Mouse (Mus musculus): ENCODE measurements at regions not wholly inside any gene's neighbourhood (a gene's known extent, or its start where the extent isn't known, plus 50 kb on each side); places are given as distances from the start of the nearest gene placed in this dataset.
A peak's percentile ranks its signal among the peaks of the same experiment; 100 is the strongest.

DNA sequence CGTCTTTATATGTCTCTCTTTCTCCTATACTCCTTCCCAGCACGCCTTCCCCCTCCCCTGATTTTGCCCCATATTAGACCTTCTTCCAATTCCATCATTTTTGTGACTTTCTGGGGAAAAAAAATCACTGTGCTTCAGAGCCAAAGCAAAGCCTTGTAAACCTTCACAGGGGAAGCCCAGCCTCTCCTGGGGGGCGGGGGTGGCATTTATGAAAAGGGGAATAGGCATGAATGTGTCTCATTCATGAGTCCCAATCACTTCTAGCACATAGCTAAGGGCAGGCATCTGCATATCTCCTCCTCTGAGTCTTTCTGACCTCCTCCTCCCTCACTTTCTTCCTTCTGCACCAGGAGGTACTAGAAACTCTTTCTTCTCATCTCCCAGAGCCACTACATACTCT lies 149.8 kb downstream of the Adamts15 start:
- DNase-seq (ENCODE audit: low spot score in 2 of 2) = no peak

DNA sequence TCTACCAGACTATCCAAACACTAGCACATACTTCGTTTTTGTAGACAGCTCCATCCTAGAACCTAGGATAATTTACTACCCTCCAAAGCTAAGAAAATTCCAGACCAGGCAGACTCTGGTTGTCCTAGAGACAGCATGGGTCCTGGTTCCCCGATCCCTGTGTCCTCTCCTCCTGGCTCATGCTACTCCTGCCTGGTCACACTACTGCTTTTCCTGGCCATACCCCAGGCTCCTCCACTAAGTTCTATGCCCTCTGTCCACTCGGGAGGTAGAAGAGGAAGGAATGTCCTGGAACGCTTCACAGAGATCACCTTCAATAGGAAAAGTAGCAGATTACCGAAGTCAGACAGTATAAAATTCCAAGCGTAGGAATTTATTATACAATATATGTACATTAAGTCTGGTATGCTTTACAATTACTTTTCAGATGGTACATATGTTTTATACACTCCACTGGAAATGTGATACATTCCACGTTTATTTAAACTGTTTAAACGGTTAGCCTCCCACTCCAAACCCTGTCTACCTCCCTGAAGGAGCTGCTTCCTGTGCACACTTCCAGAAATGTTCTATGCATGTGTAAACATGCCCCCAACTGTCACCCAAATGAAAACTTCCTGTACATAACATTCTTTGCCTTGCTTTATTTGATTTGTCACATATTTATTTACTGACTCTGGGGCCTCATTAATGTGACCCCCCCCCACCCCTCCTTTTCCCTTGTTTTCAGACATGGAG lies 151.6 kb downstream of the Adamts15 start:
- DNase-seq (ENCODE audit: low spot score in 2 of 2) = no peak

DNA sequence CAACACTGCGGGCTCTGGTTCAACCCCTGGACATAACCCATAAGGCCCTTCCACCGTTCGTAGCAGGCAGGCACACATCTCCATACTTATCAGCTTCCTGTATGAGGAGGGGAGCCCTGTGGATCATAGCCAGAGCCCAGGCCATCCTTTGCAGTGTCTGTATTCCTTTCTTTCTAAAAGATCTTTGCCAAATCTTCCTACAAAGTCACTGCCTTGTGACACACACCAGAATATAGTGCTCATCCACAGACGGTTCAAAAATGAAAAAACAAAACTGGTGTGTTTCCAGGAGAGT lies 152.9 kb downstream of the Adamts15 start:
- DNase-seq (ENCODE audit: low spot score in 2 of 2) = no peak

DNA sequence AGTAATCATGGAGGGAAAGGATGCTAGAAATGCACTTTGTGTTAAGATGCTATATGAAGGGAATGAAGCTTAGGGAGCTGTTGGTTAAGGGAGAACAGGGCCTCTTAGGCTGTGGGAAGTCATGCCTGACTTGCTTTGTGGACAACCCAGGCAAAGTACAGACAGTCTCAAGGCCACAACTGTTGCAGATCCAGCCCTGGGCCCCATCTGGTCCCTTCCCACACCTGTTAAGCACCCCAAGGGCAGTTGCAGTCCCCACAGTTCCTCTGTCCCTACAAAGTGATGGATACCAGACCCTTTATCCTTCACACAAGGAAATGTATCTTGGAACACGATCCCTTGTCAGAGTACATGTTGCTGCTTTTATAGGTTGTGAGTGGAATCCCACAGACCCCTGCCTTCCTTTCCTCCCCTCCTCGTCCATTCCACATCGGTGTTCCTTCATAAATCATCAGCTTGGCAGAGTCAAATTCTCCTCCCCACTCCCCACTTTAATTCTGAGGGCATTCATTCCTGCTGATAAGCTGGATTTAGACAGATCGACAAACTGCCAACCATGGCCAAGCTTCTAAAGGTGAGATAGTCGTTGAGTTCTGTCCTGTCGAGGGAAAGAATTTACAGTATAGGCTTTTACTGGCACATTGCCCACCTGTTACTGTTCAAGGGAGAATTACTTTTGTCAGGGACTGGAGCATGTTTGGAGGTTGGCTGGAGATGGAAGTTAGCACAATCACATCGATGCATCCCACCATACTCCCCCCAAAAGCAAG lies 153.4 kb downstream of the Adamts15 start:
- no peak for DNase-seq (ENCODE audit: low spot score in 2 of 2)

DNA sequence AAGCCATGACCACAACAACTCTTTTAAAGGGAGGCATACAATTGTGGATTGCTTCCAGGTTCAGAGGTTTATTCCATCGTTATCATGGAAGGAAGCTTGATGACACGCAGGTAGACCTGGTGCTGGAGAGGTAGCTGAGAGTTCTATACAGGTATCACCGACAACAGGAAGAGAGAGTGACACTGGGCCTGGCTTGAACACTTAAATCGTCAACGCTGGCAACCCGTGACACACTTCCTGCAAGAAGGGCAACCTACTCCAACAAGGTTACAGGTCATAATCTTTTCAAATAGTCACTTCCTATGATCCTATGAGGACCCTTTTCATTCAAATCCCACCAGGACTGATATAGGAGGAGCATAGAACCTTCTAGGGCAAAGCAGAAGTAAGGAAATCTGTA lies 155.6 kb downstream of the Adamts15 start:
- no peak for DNase-seq (ENCODE audit: low spot score in 2 of 2)

DNA sequence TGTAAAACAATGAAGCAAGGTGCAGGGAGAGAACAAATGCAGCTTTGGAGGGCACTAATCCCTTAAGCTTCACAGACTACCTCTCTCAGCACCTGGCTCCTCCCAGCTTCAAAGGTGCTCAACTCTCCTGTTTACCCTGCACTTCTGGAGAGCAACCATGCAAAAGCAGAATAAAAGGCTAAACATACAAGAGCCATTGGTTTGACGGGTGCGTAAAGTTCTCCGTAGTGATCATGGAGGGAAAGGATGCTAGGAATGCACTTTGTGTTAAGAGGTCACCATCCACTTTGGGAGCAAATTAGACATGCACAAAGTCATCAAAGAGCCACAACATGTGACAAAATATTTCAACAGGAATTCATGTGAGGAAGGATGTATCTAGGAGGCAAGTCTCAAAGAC lies 156.1 kb downstream of the Adamts15 start:
- no peak for DNase-seq (ENCODE audit: low spot score in 2 of 2)

DNA sequence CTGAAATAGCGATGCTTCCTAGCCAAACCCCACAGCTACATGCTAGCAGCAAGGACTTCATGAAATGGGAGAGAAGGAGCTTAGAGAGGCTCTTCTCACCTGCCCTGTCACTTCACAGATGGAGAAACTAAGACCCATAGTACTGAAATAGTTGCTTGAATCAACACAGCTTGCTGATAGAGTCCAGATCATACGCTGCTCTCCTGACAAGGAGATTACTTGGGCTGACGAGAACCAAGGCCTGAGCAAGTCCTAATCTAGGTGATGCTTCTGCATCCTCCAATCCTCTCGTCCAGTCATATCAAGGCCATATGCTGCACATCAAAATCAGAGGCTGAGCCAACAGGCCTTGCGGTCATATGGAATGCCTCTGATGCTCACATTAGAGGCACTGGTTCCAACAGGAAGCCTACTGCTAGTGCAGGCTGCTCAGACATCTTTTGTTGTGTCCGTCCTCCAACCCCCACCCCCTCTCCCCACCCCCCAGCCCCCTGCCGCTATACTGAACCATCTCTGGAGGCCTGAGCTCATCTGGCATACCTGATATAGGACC lies 157.2 kb downstream of the Adamts15 start:
- no peak for DNase-seq (ENCODE audit: low spot score in 2 of 2)

DNA sequence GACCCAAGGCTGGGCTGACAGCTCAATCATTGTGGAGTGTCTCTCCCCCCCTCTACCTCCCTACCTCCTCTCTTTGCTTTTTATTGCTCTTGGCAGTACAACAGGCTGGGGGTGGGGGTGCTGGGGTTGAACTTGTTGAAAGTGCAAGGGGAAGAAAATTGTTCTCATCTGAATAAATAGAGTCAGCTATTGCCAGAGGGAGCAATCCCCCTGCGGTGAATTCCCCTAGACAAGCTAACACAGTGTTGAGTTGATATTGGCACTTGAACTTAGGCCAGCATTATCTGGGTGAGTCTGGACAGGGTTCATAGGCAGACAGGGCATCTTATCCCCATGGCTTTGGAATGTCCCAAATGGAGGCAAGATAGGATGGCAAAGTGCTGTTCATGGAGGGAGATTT lies 159.3 kb downstream of the Adamts15 start:
- DNase-seq (ENCODE audit: low spot score in 2 of 2) = no peak

DNA sequence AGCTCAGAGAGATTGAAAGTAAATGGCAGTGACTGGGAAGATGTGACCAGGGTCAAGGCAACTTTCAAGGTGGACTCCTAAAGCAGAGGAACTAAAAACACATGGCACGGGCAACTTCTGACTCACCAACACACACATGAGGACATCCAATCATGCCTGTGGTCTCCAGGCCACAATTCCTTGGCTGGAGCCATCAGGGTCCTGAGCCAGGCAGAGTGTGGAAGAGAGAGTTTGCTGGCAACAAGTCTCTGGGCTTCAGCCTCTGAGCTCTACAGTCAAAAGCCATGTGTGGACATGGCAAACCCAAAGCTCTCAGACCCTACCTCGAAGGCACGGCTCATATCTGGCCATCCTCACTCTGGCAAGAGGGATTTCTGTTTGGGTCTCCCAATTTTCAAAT lies 164.1 kb downstream of the Adamts15 start:
- no peak for DNase-seq (ENCODE audit: low spot score in 2 of 2)

DNA sequence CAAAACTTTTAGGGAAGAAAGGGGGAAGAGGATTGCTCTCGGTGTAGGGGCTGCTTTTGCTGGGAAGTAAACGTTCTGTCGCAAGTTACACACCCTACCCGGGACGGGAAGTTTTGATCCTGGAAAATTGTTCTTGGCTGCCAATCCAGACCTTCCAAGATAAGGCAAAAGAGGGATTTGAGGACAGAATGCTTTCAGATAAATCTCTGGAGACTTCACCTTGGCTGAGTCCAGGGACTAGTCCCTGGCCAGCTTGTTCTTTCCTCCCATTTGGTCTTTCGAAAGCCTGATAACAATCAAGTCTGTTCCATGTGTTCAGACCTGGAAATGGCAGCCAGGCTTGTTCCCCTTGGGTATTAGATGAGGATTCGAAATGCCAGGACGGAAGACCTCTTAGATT lies 164.8 kb downstream of the Adamts15 start:
- no peak for DNase-seq (ENCODE audit: low spot score in 2 of 2)

DNA sequence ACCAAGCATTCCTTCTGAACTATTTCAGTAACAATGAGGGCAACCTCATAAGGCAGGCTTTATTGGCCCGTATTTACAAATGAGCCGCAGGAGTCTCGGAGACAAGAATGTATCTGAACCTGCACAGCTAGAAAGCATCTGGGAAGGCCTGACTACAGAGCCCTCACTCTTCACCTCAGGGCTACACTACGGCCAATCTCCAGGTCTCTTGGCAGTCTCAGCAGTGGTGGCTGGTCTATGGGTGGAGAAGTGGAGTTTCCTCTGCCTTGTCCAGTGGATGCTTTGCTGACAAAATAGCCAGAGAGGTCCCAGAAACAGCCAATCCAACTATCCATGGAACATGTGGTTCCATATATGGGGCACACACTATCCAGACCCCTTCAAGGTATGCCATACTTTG lies 165.5 kb downstream of the Adamts15 start:
- DNase-seq (ENCODE audit: low spot score in 2 of 2) = no peak

DNA sequence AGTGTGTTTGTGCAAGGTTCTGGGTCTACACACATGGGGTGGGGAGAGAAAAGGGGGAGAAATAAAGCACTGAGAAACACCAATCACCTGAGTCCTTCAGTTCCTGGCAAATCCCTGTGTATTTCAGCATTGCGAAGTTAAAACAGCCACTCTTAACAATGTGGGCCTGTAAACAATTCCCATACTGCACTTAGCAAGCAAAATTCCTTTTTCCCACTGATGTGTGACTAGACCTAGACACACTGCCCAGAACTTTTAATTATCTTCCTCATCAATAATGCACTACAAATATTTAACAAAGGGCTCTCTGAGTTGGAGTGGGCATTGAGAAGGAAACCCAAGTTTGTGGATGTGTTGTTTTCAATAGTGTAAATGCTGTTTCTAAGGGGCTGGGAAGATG lies 166.7 kb downstream of the Adamts15 start:
- DNase-seq (ENCODE audit: low spot score in 2 of 2) = no peak

DNA sequence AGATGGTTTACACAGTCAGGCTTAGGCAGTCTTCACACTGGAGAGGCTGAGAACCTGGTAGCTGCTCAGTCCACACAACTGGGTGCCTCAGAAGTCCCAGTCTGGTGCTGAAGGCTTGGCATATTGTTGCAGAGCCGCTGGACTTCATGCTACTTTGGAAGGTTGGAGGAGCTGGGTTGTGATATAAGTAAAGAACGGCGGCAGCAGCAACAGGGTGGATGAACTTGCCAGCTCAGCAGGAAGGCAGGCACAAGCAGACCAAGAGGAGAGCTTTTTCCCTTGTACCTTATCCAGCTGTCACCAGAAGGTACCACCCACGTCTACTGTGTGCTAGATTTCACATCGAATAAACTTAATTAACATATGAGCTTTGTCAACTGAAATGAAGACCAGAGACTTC lies 167.4 kb downstream of the Adamts15 start:
- no peak for DNase-seq (ENCODE audit: low spot score in 2 of 2)

DNA sequence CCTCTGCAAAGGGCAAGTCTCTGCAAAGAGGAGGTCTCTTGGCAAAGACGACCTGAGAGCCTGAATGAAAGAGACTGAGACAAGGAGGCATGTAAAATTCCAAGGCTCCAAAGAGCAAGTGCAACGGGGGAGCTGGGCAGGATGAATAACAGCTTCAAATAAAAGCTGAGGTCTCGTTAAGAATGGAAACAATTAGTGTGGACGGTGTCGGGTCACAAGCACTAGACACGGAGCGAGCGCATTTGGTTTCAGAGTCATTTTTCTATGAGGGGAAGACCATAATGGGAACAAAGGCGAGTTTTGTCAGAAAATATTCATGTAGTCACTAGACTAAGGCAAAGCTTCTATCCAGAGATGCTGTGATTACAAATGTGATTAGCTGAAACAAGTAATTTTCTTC lies 178.8 kb downstream of the Adamts15 start:
- no peak for DNase-seq (ENCODE audit: low spot score in 2 of 2)

DNA sequence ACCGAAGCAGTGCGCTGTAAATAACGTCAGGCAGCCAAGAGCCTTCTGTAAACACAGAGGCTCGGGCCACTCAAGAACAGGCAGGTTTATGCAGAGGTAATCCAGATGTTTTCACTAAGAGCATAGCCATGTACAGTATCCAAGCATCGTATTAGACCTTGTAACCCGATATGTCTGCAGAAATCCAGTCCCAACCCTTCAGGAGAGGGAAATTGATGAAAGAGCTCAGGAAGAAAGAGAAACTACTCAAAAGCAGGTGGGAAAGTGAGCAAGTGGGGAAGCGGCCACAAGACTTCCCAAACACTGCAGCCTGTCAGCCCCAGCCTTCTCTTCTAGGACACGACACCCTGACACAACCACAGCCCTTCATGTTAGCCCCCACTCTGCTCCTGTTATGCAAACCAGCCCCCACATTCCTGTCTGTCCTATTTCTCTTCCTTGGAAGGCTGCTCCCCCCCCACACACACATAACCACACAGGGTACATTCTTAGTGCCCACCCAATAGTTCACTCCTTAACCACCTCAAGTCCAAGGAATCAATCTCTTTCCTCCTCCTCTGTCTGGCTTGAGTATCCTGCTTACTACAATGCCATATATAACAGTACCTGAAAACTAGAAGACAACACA lies 179.7 kb downstream of the Adamts15 start:
- DNase-seq (ENCODE audit: low spot score in 2 of 2) = no peak

DNA sequence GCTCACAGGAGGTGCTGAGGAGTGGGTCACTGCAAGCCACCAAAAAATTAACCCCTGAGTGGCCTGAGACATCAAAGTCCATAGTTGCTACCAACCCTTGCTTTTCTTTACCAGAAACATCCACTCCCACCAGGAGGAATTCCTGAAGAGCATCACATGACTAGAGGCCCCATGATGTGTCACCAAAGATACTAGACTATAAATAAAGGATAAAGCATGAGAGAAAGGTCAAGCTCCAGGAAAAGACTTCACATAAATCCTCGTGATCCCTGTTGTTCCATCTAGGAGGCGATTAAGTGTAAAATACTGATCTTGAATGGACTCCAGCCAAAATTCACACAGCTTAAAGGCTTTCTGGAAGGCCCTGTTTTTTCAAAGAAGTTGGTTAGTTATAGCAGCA lies 190.6 kb downstream of the Adamts15 start:
- DNase-seq (ENCODE audit: low spot score in 2 of 2) = no peak

DNA sequence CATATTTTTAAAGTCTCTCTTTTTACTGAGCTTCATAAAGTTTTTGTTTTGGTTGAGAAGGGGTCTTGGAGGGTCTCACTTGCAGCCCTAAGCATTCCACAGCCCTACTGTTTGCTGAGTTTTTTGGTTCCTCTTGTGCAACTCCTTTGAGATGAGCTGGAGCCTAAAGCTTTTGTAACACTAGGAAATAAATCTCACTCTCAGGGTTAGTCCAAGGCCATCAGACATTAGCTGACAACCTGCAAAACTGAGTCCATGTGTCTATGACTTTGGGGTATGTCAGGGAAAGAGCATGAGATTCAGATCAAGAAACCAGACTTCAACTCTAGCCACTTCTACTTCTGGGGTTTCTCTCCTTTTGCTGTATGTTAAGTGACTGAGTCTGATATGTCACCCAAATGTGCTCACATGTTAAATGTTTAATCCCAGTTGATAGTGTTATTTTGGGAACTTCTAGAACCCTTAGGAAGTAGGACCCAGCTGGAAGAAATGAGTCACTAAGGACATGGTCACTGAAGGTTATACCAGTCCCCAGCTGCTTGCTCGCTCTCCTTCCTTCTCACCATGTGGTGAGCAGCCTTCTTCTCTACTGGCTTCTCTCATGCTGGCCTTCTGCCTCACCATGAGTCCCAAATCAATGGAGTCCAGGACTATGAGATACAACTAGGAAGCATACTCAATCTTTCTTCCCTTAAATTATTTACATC lies 198.7 kb downstream of the Adamts15 start:
- no peak for DNase-seq (ENCODE audit: low spot score in 2 of 2)

DNA sequence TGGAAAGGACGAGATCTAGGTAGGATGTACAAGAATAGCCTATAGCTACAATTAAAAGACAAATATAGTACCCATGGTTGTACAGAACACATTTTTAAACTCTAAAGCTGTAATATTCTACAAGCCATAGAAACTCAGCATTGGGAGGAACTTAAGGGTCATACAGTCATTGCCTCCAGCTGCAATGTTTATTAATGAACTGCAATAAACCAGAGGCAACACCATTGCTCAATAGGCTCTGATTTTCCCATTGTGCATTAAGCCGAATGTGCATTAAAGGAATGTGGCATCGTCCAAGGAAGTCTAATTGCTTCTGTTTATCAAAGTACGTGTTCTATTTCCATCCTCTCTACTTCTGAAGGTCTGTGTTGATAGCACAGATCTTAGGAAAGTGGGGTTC lies 200.4 kb downstream of the Adamts15 start:
- DNase-seq (ENCODE audit: low spot score in 2 of 2) = no peak

DNA sequence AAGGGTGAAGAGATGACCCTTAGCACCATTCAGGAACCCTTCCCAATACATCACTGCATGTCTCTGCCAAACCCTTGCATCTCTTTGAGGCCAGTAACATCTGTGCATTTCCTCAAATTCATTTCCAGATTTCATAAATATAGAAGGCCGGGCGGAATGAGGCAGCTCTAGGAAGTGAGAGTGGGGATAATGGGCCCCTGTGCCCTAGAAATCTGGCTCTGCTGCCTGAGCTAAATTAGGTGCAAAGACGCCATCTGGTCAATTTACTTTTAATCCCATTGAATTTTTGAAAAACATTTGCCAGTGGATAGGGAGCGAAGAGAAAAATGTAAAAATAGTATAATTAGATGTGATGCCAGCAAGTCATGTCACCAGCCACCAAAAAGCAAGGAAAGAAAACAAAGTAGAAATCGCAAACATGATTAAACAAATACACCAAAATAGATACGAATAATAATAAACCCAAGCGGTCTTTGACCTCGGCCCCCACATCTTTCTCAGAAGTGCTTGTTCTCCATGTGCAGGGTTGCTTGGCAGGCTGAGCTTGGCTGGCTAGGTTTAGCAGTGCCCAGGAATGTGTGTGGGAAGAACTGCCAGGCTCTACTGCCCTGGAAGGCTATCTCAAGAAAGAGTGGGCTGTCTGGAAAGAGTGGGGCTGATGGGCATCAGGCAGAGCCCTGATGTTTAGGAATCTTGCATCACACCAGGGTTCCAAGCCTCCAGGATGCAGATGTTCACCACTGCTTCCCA lies 205.7 kb downstream of the Adamts15 start:
- no peak for DNase-seq (ENCODE audit: low spot score in 2 of 2)

DNA sequence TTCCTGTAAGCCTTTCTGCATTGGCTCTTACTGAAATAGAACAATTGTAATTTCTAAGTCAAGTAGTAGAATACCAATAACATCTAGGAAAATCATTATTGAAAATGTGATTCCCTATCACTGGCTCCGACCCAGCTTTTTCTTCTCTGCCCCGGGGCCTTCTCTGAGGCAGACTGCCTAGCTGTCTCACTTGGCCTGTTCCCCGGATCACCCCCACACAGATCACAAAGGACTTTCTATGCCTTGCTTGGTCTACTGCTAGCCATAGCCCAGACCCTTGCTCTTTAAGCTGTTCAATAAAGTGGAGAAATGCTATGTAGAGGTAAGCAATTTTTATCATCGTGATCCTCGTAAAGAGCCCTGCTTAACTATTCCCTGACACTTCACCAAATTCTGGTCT lies 212.1 kb downstream of the Adamts15 start:
- peak in 1 of 2 experiments; percentile 33 for DNase-seq (ENCODE audit: low spot score in 2 of 2)

DNA sequence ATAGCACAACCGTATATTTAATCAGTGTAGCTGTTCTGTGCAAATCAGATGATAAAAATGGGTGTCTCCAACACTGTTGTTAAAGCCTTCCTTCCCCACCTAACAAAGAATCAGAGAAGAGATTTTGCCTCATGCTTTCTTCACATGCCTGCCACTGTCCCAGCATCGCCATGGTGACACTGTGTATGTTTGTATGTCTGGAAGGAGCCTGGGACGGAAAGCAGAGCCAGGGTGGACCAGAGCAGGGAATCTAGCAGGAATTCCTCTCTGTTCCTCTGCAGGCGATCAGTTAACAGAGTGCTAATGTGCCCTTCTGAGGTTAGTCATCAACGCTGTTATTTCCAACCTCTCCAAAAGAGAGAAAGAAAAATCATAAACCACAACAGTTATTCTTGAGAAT lies 222.4 kb downstream of the Adamts15 start:
- DNase-seq (ENCODE audit: low spot score in 2 of 2) = no peak
